In genomic region chrX:77409370-77409769, GRCm38 (mm10) we compare ENCODE assay signal across 8 mouse cellular contexts.
DNase-seq lines count a peak whose midpoint lies in the region; ATAC-seq lines count a peak whose summit lies in the region.

No protein-coding gene starts in this region.

- H3K9me3 ChIP-seq in forebrain, embryonic 13.5 days (replicated peaks): no peaks in the 10 kb centered on the region
- H3K9me3 ChIP-seq in forebrain, embryonic 10.5 days: no peaks in the 10 kb centered on the region

- no peak overlapping the region for H3K4me2 ChIP-seq in forebrain, embryonic 13.5 days

- no peaks in the 10 kb centered on the region for H3K36me3 ChIP-seq in forebrain, embryonic 13.5 days (ENCODE audit: poor library complexity, severe bottlenecking)
- H3K36me3 ChIP-seq in forebrain, embryonic 10.5 days (replicated peaks): no peaks in the 10 kb centered on the region

- WGBS in forebrain, embryonic 13.5 days: 52% methylated on average over 7 of the region's 7 CpGs
- 70% methylated on average over 7 of the region's 7 CpGs for WGBS in forebrain, embryonic 10.5 days

- no peak for DNase-seq in forebrain, embryonic 10.5 days (ENCODE audit: extremely low spot score, low spot score)
- DNase-seq in right cerebral cortex, adult 2 months (ENCODE audit: low spot score in 2 of 2): peak; percentile 29 to 37
- DNase-seq in right cerebral cortex, postnatal 4 days: no peak
- DNase-seq in layer of hippocampus, adult 8-10 months (ENCODE audit: low spot score in 2 of 2): peak; percentile 13 to 19
- DNase-seq in adrenal gland, postnatal 4 days (ENCODE audit: low spot score in 2 of 2): no peak
- no peak for DNase-seq in thymus, postnatal 10 days (ENCODE audit: low spot score in 2 of 2)

- no peaks in the 10 kb centered on the region for H3K27me3 ChIP-seq in forebrain, embryonic 13.5 days
- H3K27me3 ChIP-seq in forebrain, embryonic 10.5 days (ENCODE audit: poor library complexity, severe bottlenecking): no peaks in the 10 kb centered on the region

- no peak overlapping the region for H3K9ac ChIP-seq in forebrain, embryonic 13.5 days

- H3K4me1 ChIP-seq in forebrain, embryonic 13.5 days: no peaks in the 10 kb centered on the region
- no peaks in the 10 kb centered on the region for H3K4me1 ChIP-seq in forebrain, embryonic 10.5 days

- 0 out of 2 replicates have a peak, but pooled peaks have one; percentile 38 for ATAC-seq in forebrain, embryonic 13.5 days
- no peak for ATAC-seq in megakaryocyte-erythroid progenitor cell, adult 5-6 weeks (replicated peaks; ENCODE audit: low FRiP score, low TSS enrichment, poor library complexity, severe bottlenecking)

- H3K27ac ChIP-seq in forebrain, embryonic 13.5 days: no peak overlapping the region
- no peak overlapping the region for H3K27ac ChIP-seq in forebrain, embryonic 10.5 days

- no peak overlapping the region for H3K4me3 ChIP-seq in forebrain, embryonic 13.5 days
- no peak overlapping the region for H3K4me3 ChIP-seq in forebrain, embryonic 10.5 days

Comparison
In these comparisons a context has a peak if more than half of its experiments do, and no peak if none do; other contexts are left out.
1. DNase-seq: peak in right cerebral cortex, adult 2 months (2 of 2) and layer of hippocampus, adult 8-10 months (2 of 2); none in forebrain, embryonic 10.5 days (single experiment), right cerebral cortex, postnatal 4 days (single experiment), adrenal gland, postnatal 4 days (0 of 2) and thymus, postnatal 10 days (0 of 2).